Mouse (Mus musculus): Measurements from ENCODE around the gene Ccdc50. TPM values are rescaled to one million over a fixed set of nuclear protein-coding genes. Genes with fewer than 3 reads are reported as not detected.

Ccdc50 gene
- 27.3 and 28.9 TPM in 2 replicates for polyA plus RNA-seq (2015; fragmentation: Nextera tagmentation; extraction: Ambion mirVana)

GRCm38 (mm10) chr16:27388761-27389451, at the start of gene Ccdc50:
Ccdc50 (plus strand) TSS chr16:27388869.
- ATAC-seq (replicated peaks; ENCODE audit: insufficient number of reproducible peaks, insufficient read depth, low FRiP score, low read depth) = peak; percentile 94
- Histone ChIP-seq H3K9ac (peak within 1 kb of the TSS; percentile 99), H3K27me3 (no peaks in the 10 kb centered on the region), H3K36me3 (no peaks in the 10 kb centered on the region), H3K4me2 (peak within 1 kb of the TSS; percentile 64), H3K4me1 (replicated peaks) (peaks cover 21% of the 10 kb centered on the region), H3K4me3 (peak within 1 kb of the TSS; percentile 94), H3K27ac (peak within 1 kb of the TSS; percentile 98), H3K9me3 (replicated peaks) (no peaks in the 10 kb centered on the region)
- under 1% methylated on average over 68 of the region's 69 CpGs for WGBS

GRCm38 (mm10) chr16:27347521-27347920, 41.1 kb upstream of the Ccdc50 start:
- 63% methylated on average over 3 of the region's 3 CpGs for WGBS
- H3K9ac ChIP-seq = no peak overlapping the region

GRCm38 (mm10) chr16:27348359-27348758, 40.3 kb upstream of the Ccdc50 start:
- Histone ChIP-seq H3K4me3 (no peak overlapping the region), H3K9me3 (replicated peaks) (no peaks in the 10 kb centered on the region), H3K27ac (no peak overlapping the region), H3K4me2 (no peak overlapping the region), H3K36me3 (no peaks in the 10 kb centered on the region), H3K4me1 (replicated peaks) (no peaks in the 10 kb centered on the region), H3K9ac (no peak overlapping the region), H3K27me3 (no peaks in the 10 kb centered on the region)
- 69% methylated on average over 1 of the region's 1 CpGs for WGBS
- no peak for ATAC-seq (replicated peaks; ENCODE audit: insufficient number of reproducible peaks, insufficient read depth, low FRiP score, low read depth)

More at GRCm38 (mm10) chr16:27347521-27347920, 41.1 kb upstream of the Ccdc50 start:
- Histone ChIP-seq H3K4me3 (no peak overlapping the region), H3K4me2 (no peak overlapping the region), H3K9me3 (replicated peaks) (no peaks in the 10 kb centered on the region), H3K27me3 (no peaks in the 10 kb centered on the region), H3K27ac (no peak overlapping the region), H3K36me3 (no peaks in the 10 kb centered on the region), H3K4me1 (replicated peaks) (no peaks in the 10 kb centered on the region)
- no peak for ATAC-seq (replicated peaks; ENCODE audit: insufficient number of reproducible peaks, insufficient read depth, low FRiP score, low read depth)

- no peaks in the 10 kb centered on the region for H3K4me1 ChIP-seq (replicated peaks)
- H3K27ac ChIP-seq = no peak overlapping the region
- H3K4me2 ChIP-seq = no peak overlapping the region
- H3K9ac ChIP-seq = no peak overlapping the region
- 89% methylated on average over 2 of the region's 2 CpGs for WGBS
- H3K9me3 ChIP-seq (replicated peaks) = no peaks in the 10 kb centered on the region
- no peak for ATAC-seq (replicated peaks; ENCODE audit: insufficient number of reproducible peaks, insufficient read depth, low FRiP score, low read depth)
- no peaks in the 10 kb centered on the region for H3K27me3 ChIP-seq
- H3K4me3 ChIP-seq = no peak overlapping the region
- no peaks in the 10 kb centered on the region for H3K36me3 ChIP-seq
Measured at GRCm38 (mm10) chr16:27349235-27349634, 39.4 kb upstream of the Ccdc50 start.

GRCm38 (mm10) chr16:27349878-27350532, 38.7 kb upstream of the Ccdc50 start:
- Histone ChIP-seq H3K4me1 (replicated peaks) (no peaks in the 10 kb centered on the region), H3K27ac (no peak overlapping the region), H3K4me3 (no peak overlapping the region), H3K36me3 (no peaks in the 10 kb centered on the region), H3K4me2 (no peak overlapping the region), H3K9me3 (replicated peaks) (no peaks in the 10 kb centered on the region), H3K9ac (no peak overlapping the region), H3K27me3 (no peaks in the 10 kb centered on the region)
- 83% methylated on average over 7 of the region's 7 CpGs for WGBS
- no peak for ATAC-seq (replicated peaks; ENCODE audit: insufficient number of reproducible peaks, insufficient read depth, low FRiP score, low read depth)

GRCm38 (mm10) chr16:27354464-27354863, 34.2 kb upstream of the Ccdc50 start:
- no peak overlapping the region for H3K4me3 ChIP-seq
- WGBS = 38% methylated on average over 2 of the region's 2 CpGs
- no peaks in the 10 kb centered on the region for H3K9me3 ChIP-seq (replicated peaks)
- no peak for ATAC-seq (replicated peaks; ENCODE audit: insufficient number of reproducible peaks, insufficient read depth, low FRiP score, low read depth)
- no peak overlapping the region for H3K9ac ChIP-seq
- no peaks in the 10 kb centered on the region for H3K4me1 ChIP-seq (replicated peaks)
- H3K4me2 ChIP-seq = no peak overlapping the region
- no peak overlapping the region for H3K27ac ChIP-seq
- no peaks in the 10 kb centered on the region for H3K27me3 ChIP-seq
- no peaks in the 10 kb centered on the region for H3K36me3 ChIP-seq

GRCm38 (mm10) chr16:27360059-27360458, 28.6 kb upstream of the Ccdc50 start:
- H3K27ac ChIP-seq = no peak overlapping the region
- 98% methylated on average over 1 of the region's 1 CpGs for WGBS
- no peak for ATAC-seq (replicated peaks; ENCODE audit: insufficient number of reproducible peaks, insufficient read depth, low FRiP score, low read depth)

GRCm38 (mm10) chr16:27370191-27370590, 18.5 kb upstream of the Ccdc50 start, which contains the start of gene Uts2b:
Uts2b (minus strand) TSS chr16:27370239.
- Histone ChIP-seq H3K27ac (no peak within 1 kb of the TSS), H3K4me1 (replicated peaks) (no peaks in the 10 kb centered on the region), H3K9me3 (replicated peaks) (no peaks in the 10 kb centered on the region), H3K27me3 (no peaks in the 10 kb centered on the region), H3K4me3 (no peak within 1 kb of the TSS), H3K36me3 (no peaks in the 10 kb centered on the region), H3K4me2 (no peak within 1 kb of the TSS), H3K9ac (no peak within 1 kb of the TSS)
- 66% methylated on average over 8 of the region's 8 CpGs for WGBS
- no peak for ATAC-seq (replicated peaks; ENCODE audit: insufficient number of reproducible peaks, insufficient read depth, low FRiP score, low read depth)

More at GRCm38 (mm10) chr16:27360059-27360458, 28.6 kb upstream of the Ccdc50 start:
- Histone ChIP-seq H3K4me1 (replicated peaks) (no peaks in the 10 kb centered on the region), H3K27me3 (no peaks in the 10 kb centered on the region), H3K9ac (no peak overlapping the region), H3K9me3 (replicated peaks) (no peaks in the 10 kb centered on the region), H3K36me3 (no peaks in the 10 kb centered on the region), H3K4me2 (no peak overlapping the region), H3K4me3 (no peak overlapping the region)

- Histone ChIP-seq H3K4me3 (no peak overlapping the region), H3K9me3 (replicated peaks) (no peaks in the 10 kb centered on the region), H3K27me3 (no peaks in the 10 kb centered on the region), H3K4me2 (no peak overlapping the region), H3K4me1 (replicated peaks) (no peaks in the 10 kb centered on the region), H3K9ac (no peak overlapping the region), H3K36me3 (no peaks in the 10 kb centered on the region), H3K27ac (no peak overlapping the region)
- 82% methylated on average over 2 of the region's 2 CpGs for WGBS
- no peak for ATAC-seq (replicated peaks; ENCODE audit: insufficient number of reproducible peaks, insufficient read depth, low FRiP score, low read depth)
Measured at GRCm38 (mm10) chr16:27370700-27371099, 18.0 kb upstream of the Ccdc50 start.

GRCm38 (mm10) chr16:27374139-27374538, 14.5 kb upstream of the Ccdc50 start:
- H3K4me1 ChIP-seq (replicated peaks) = no peaks in the 10 kb centered on the region
- WGBS = 54% methylated on average over 3 of the region's 3 CpGs
- no peak for ATAC-seq (replicated peaks; ENCODE audit: insufficient number of reproducible peaks, insufficient read depth, low FRiP score, low read depth)
- H3K27ac ChIP-seq = no peak overlapping the region
- no peak overlapping the region for H3K4me2 ChIP-seq
- no peak overlapping the region for H3K9ac ChIP-seq
- H3K27me3 ChIP-seq = no peaks in the 10 kb centered on the region
- no peak overlapping the region for H3K4me3 ChIP-seq
- H3K36me3 ChIP-seq = no peaks in the 10 kb centered on the region
- H3K9me3 ChIP-seq (replicated peaks) = no peaks in the 10 kb centered on the region

- H3K4me1 ChIP-seq (replicated peaks) = no peaks in the 10 kb centered on the region
- H3K27ac ChIP-seq = no peak overlapping the region
- no peaks in the 10 kb centered on the region for H3K27me3 ChIP-seq
- ATAC-seq (replicated peaks; ENCODE audit: insufficient number of reproducible peaks, insufficient read depth, low FRiP score, low read depth) = no peak
- H3K36me3 ChIP-seq = no peaks in the 10 kb centered on the region
- no peak overlapping the region for H3K4me3 ChIP-seq
- H3K4me2 ChIP-seq = no peak overlapping the region
- 88% methylated on average over 2 of the region's 2 CpGs for WGBS
- H3K9me3 ChIP-seq (replicated peaks) = no peaks in the 10 kb centered on the region
- H3K9ac ChIP-seq = no peak overlapping the region
Measured at GRCm38 (mm10) chr16:27375318-27375717, 13.4 kb upstream of the Ccdc50 start.

- Histone ChIP-seq H3K9ac (no peak overlapping the region), H3K27me3 (no peaks in the 10 kb centered on the region), H3K36me3 (no peaks in the 10 kb centered on the region), H3K9me3 (replicated peaks) (no peaks in the 10 kb centered on the region), H3K4me3 (no peak overlapping the region), H3K4me1 (replicated peaks) (no peaks in the 10 kb centered on the region), H3K4me2 (no peak overlapping the region), H3K27ac (no peak overlapping the region)
- no peak for ATAC-seq (replicated peaks; ENCODE audit: insufficient number of reproducible peaks, insufficient read depth, low FRiP score, low read depth)
Measured at GRCm38 (mm10) chr16:27376556-27376955, 12.1 kb upstream of the Ccdc50 start.
